Comparison of ENCODE assay signal across 8 mouse cellular contexts in genomic region chrX:94467654-94468053, GRCm38 (mm10).
DNase-seq lines count a peak whose midpoint lies in the region; ATAC-seq and TF ChIP-seq lines count a peak whose summit lies in the region.
"Not testable (repeated sequence)": the region's sequence is repeated elsewhere in the genome, so short reads cannot be mapped to it uniquely, and the experiment has no call there.

No protein-coding gene starts in this region.

- H3K9me3 ChIP-seq in heart, embryonic 12.5 days (replicated peaks); liver, embryonic 12.5 days (replicated peaks); liver, embryonic 14.5 days (ENCODE audit: control insufficient read depth, low read length); liver, embryonic 16.5 days (replicated peaks; ENCODE audit: control insufficient read depth, low read length); stomach, embryonic 15.5 days: not testable (repeated sequence)

- H3K36me3 ChIP-seq in heart, embryonic 12.5 days; liver, embryonic 12.5 days; liver, embryonic 14.5 days (replicated peaks; ENCODE audit: control insufficient read depth, insufficient read depth, low read depth); liver, embryonic 16.5 days (ENCODE audit: control insufficient read depth, insufficient read depth); stomach, embryonic 15.5 days: not testable (repeated sequence)

- WGBS in heart, embryonic 12.5 days: no CpG with 5 or more reads among the region's 3 CpGs
- no CpG with 5 or more reads among the region's 3 CpGs for WGBS in liver, embryonic 12.5 days (ENCODE audit: insufficient replicate concordance)
- WGBS in liver, embryonic 14.5 days (ENCODE audit: insufficient replicate concordance): no CpG with 5 or more reads among the region's 3 CpGs
- WGBS in liver, embryonic 16.5 days (ENCODE audit: insufficient replicate concordance): no CpG with 5 or more reads among the region's 3 CpGs
- no CpG with 5 or more reads among the region's 3 CpGs for WGBS in stomach, embryonic 15.5 days

- H3K27ac ChIP-seq in heart, embryonic 12.5 days (ENCODE audit: poor library complexity, severe bottlenecking); liver, embryonic 12.5 days; liver, embryonic 14.5 days; liver, embryonic 16.5 days (ENCODE audit: low read length); stomach, embryonic 15.5 days: not testable (repeated sequence)

- not testable (repeated sequence) for TF ChIP-seq CTCF in liver, embryonic 14.5 days (IDR thresholded peaks at IDR 0.05; ENCODE audit: low read depth)

- H3K4me3 ChIP-seq in heart, embryonic 12.5 days; liver, embryonic 12.5 days; liver, embryonic 14.5 days (ENCODE audit: insufficient read depth in 1 of 2, low read depth in 2 of 2, low read length in 2 of 2); liver, embryonic 16.5 days (ENCODE audit: low read depth, low read length); stomach, embryonic 15.5 days (replicated peaks): not testable (repeated sequence)

- DNase-seq in liver, embryonic 14.5 days (ENCODE audit: low read depth in 3 of 3, low spot score in 3 of 3): not testable (repeated sequence)

- not testable (repeated sequence) for H3K4me1 ChIP-seq in heart, embryonic 12.5 days (replicated peaks); liver, embryonic 16.5 days (ENCODE audit: control insufficient read depth, low read depth, low read length); stomach, embryonic 15.5 days
- H3K4me1 ChIP-seq in liver, embryonic 12.5 days: peaks cover 19% of the 10 kb centered on the region
- peaks cover 2 to 18% of the 10 kb centered on the region in 2 experiments; a peak in 3 of 4 replicates for H3K4me1 ChIP-seq in liver, embryonic 14.5 days (replicated peaks; ENCODE audit: control insufficient read depth in 2 of 2, insufficient read depth in 2 of 2, low read length in 1 of 2)

- H3K27me3 ChIP-seq in heart, embryonic 12.5 days (replicated peaks): peaks cover 14% of the 10 kb centered on the region; the same call in 1 of the 2 replicates
- peaks cover 11% of the 10 kb centered on the region; the same call in 1 of the 2 replicates for H3K27me3 ChIP-seq in liver, embryonic 12.5 days (replicated peaks)
- H3K27me3 ChIP-seq in liver, embryonic 14.5 days (ENCODE audit: control insufficient read depth, insufficient read depth, low read length); liver, embryonic 16.5 days (ENCODE audit: control insufficient read depth, insufficient read depth, low read depth, low read length); stomach, embryonic 15.5 days (replicated peaks): not testable (repeated sequence)

- ATAC-seq in common myeloid progenitor, adult 5-6 weeks (replicated peaks; ENCODE audit: low read depth, poor library complexity, severe bottlenecking): peak; percentile 77
- ATAC-seq in erythroid progenitor cell, adult 5-6 weeks (replicated peaks; ENCODE audit: low FRiP score, poor library complexity, severe bottlenecking): peak; percentile 91
- ATAC-seq in heart, embryonic 12.5 days (ENCODE audit: insufficient number of reproducible peaks, low FRiP score): peak; percentile 80
- peak; percentile 99 for ATAC-seq in liver, embryonic 12.5 days
- peak; percentile 98 for ATAC-seq in liver, embryonic 14.5 days (ENCODE audit: insufficient read depth)
- peak; percentile 98 for ATAC-seq in liver, embryonic 16.5 days (ENCODE audit: low read depth)
- ATAC-seq in megakaryocyte progenitor cell, adult 5-6 weeks (replicated peaks; ENCODE audit: poor library complexity): peak; percentile 93
- ATAC-seq in stomach, embryonic 15.5 days (ENCODE audit: insufficient read depth, low FRiP score, low read depth): peak; percentile 43; the same call in 1 of the 2 replicates

- not testable (repeated sequence) for H3K4me2 ChIP-seq in heart, embryonic 12.5 days; liver, embryonic 12.5 days; liver, embryonic 14.5 days (ENCODE audit: low read depth); liver, embryonic 16.5 days (ENCODE audit: low read depth, low read length); stomach, embryonic 15.5 days

- not testable (repeated sequence) for H3K9ac ChIP-seq in heart, embryonic 12.5 days; liver, embryonic 12.5 days; liver, embryonic 14.5 days (replicated peaks); liver, embryonic 16.5 days (ENCODE audit: low read depth, low read length); stomach, embryonic 15.5 days

- TF ChIP-seq EP300 in liver, embryonic 14.5 days (IDR thresholded peaks at IDR 0.05; ENCODE audit: low read depth): not testable (repeated sequence)

Comparison
In these comparisons a context has a peak if more than half of its experiments do, and no peak if none do; other contexts are left out.
1. ATAC-seq: peak in every context shown above with its lines; median percentile 99 in liver, embryonic 12.5 days; 98 in liver, embryonic 14.5 days; 98 in liver, embryonic 16.5 days; 93 in megakaryocyte progenitor cell, adult 5-6 weeks; 91 in erythroid progenitor cell, adult 5-6 weeks; 80 in heart, embryonic 12.5 days; 77 in common myeloid progenitor, adult 5-6 weeks; 43 in stomach, embryonic 15.5 days.